Mouse (Mus musculus) small intestine, adult 2 months (tissue): ENCODE results near the gene Lnx1.

ENCODE experiments used
- CTCF ChIP-seq: fragments of 200-500 bp; IDR thresholded peaks from 2 replicates; pipeline ENCODE4 v1.5.1; 2012; ENCODE audit warnings: low read depth, mild to moderate bottlenecking, control low read depth, inconsistent platforms, low read length, moderate library complexity, mixed read lengths; ENCODE audit not compliant: insufficient replicate concordance, insufficient read length; ENCODE audit errors: extremely low read depth
- POLR2A ChIP-seq: fragments of 200-500 bp; IDR thresholded peaks from 2 replicates; pipeline ENCODE4 v1.6.1; 2012; ENCODE audit warnings: low read depth, mild to moderate bottlenecking, control low read depth, inconsistent platforms, low read length, moderate library complexity

DNA sequence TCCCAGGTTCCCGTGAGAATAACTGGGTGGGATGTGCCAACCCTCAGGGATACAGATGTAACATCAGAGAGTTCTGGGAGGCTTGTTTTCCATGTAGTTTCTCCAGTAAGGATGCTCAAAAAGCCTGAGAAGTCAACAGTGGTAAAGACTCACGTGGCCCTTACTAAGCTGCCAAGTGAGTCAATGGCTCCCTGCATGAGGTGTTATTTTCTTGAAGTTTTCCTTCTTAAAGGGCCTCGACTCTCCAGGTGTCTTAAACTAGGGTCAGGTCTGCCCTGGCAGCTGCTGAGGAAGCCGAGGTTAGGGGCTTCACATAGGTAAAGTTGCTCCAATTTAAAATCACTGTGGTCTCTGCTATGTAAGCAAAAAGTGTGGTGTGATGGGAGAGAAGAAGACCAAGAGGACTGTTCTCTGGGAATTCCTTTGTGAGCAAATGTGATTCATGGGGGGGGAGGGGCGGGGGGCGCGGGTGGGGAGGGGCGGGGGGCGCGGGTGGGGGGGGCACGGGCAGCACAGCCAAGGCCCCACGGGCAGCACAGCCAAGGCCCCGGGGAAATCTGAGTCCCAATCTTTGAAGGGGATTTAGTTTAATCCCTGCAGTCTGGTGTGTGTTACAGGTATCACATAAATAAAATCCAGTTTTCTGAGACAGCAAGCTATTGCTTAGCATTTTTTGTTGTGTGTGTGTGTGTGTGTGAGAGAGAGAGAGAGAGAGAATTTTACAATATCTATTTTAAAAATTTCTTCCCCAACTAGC lies 84.7 kb downstream of the Lnx1 start:
- TF ChIP-seq CTCF (no peak), POLR2A (no peak)
